Mouse (Mus musculus) brown adipose tissue, adult 24 weeks (tissue): Measurements from ENCODE around the gene Med26. TPM values are rescaled to one million over a fixed set of nuclear protein-coding genes. Genes with fewer than 3 reads are reported as not detected.

ENCODE experiments used
- H3K27ac ChIP-seq: fragments of 200-500 bp; replicated peaks from 2 replicates; pipeline ENCODE4 v1.5.1; 2012; ENCODE audit warnings: low read depth, mild to moderate bottlenecking, low read length
- H3K4me1 ChIP-seq: fragments of 200-500 bp; 2 replicates; pipeline ENCODE4 v1.6.1; 2012; ENCODE audit warnings: low read length, mixed read lengths; ENCODE audit not compliant: control insufficient read depth, insufficient read depth, insufficient read length
- H3K4me3 ChIP-seq: fragments of 200-500 bp; 2 replicates; pipeline ENCODE4 v1.5.1; 2012; ENCODE audit warnings: low read depth, mild to moderate bottlenecking, low read length, moderate library complexity; ENCODE audit not compliant: insufficient read depth
- polyA plus RNA-seq: library from polyadenylated mRNA; stranded (reverse); fragments of >200 nt; gene quantifications from 2 replicates; pipeline ENCODE4 v1.2.4, GENCODE M21; 2012; ENCODE audit not compliant: missing spikeins, insufficient read depth, insufficient read length

The Med26 gene
- polyA plus RNA-seq, 1 experiment: 3.3 TPM

DNA sequence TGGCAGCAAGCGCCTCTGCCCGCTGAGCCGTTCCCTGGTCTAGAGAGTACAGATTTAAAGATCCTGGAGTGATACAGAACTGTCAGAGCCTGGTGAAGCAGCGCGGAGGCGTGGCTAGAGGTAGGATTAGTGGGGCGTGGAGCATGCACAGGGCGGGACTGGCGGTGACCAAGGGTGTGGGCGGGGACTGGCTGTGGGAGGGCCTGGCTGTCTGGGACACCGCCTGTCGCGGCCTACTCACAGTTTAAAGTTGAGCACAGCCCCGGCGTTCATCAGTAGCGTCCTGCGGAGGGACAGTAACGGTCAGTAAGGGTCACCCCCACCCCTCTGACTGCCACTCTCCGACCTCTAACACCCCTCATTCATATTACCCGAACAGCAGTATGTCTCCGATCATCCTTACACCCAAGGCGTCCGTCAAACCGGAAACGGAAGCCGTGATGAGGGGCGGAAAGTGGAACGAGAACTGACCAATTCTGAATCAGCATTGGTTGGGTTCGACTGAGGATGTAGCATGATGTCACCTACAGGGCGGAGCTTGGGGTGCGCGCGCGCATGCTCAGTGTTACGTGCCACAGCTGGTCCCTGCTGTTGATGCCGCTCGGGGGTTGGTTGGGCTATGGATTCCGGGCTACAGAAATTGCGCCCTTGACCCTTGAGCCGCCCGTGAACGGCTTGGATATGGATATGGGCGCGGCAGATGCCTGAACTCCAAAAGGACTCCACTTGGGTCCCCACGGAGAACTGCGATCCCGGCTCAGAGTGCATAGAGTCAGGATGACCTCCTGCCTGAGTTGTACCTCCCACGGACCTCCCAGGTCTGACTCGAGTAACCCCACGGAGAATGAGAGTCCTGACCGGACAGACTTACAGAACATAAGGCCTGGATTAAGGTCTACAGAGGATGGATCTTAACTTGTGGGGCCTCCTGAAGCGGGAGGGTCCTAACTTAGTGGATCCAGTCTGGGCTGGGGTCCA is 22.9 kb upstream of the Med26 start, which contains the start of gene Smim7:
Smim7 (minus strand) TSS at position 456 of the 978 bp plus-strand sequence.
- Histone ChIP-seq H3K4me1 (peaks cover 10% of the 10 kb centered on the region), H3K4me3 (peak within 1 kb of the TSS; percentile 83)

DNA sequence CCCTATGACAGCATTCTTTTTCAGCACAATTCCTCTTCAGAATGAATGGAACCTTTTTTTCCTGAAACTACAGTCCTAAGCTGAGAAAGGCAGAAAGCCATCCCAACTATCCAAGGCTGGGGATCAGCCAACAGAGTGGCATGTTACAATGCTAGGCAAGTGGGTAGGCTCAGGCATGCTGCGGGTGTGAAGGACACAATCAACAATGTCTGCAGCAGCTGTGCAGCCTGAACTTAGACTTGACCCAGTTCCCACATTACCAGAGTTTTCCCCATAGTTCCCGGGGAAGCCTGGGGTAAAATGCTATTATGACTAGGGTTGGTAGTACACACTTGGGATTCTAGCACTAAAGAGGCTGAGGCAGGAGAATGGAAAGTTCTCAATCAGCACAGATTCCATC is 17.9 kb upstream of the Med26 start:
- H3K4me3 ChIP-seq: no peak overlapping the region
- peaks cover 3% of the 10 kb centered on the region for H3K4me1 ChIP-seq
- no peak overlapping the region for H3K27ac ChIP-seq

More for the DNA sequence above, 22.9 kb upstream of the Med26 start, which contains the start of gene Smim7:
- H3K27ac ChIP-seq: peak within 1 kb of the TSS; percentile 97

DNA sequence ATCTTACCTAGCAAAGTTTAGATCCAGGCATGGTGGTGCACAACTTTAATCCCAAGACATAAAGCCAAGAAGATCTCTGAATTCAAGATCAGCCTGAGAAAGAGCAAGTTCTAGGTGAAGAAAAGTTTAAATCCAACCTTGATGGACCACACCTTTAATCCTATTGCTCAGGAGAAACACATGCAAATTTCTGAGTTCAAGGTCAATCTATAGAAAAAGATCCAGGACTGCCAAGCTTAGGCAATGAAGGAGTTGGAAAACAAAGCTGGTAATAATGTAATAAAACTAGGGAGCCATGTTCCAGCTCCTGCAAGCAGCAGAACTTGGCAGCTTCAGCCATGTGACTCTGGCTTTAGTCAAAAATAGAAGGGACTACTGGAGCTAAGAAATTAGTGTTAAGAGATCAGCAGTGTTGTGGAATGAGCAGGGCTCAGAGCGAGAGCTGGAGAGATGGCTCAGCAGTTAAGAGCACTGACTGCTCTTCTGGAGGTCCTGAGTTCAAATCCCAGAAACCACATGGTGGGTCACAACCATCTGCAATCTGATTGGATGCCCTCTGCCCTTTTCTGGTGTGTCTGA is 13.1 kb upstream of the Med26 start:
- H3K4me3 ChIP-seq: no peak overlapping the region
- no peak overlapping the region for H3K27ac ChIP-seq
- no peaks in the 10 kb centered on the region for H3K4me1 ChIP-seq

DNA sequence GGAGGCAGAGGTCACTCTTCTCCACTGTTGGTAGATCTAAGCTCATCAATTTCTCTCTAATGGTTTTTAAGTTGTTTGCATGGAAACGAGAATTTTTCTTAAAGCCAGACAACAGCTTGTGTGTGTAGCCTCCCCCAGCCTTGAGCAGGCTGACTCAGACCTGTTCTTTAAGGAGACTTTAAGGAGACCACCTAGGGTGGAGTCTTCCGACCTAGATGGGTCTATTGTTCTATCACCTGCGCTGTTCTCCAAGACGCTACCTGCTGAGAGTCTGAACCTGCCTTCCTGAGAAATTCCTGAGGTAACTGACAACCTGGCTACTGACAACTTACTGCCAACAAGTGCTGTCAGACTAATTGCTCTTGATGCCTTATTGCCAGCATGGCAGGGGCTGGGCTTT is 7.7 kb upstream of the Med26 start:
- Histone ChIP-seq H3K27ac (no peak overlapping the region), H3K4me3 (no peak overlapping the region), H3K4me1 (no peaks in the 10 kb centered on the region)

DNA sequence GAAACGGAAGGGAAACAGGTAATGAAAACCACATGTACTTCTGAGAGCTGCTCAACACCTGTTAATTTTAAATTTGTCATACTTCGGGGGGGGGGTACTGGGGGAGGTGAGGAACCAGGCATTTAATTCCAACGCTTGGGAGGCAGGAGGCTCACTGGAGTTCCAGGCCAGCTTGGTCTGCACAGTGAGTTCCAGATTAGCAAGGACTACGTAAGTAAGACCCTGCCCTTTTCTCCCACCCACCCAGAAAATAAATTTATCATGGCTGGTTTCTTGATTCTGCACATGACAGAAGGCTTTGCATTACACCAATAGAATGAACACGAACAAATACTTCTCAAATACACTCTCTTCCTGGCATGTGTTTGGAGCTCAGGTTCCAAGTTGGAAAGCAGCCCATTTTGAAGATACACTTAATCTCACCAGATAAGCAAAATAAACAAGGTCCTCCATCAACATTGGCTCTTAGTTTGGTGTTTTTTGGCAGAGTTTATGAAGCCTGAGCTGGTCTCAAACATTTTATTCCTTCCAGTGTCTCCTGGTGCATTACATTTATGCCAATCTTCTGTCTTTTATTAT is 1.3 kb upstream of the Med26 start:
- Histone ChIP-seq H3K4me3 (peak overlapping the region; percentile 85), H3K27ac (0 out of 2 replicates have a peak overlapping the region, but pooled peaks have one; percentile 41), H3K4me1 (peaks cover 7% of the 10 kb centered on the region; the same call in 1 of the 2 replicates)

- H3K4me3 ChIP-seq: peak overlapping the region; percentile 85
- H3K27ac ChIP-seq: peak overlapping the region; percentile 41; the same call in 1 of the 2 replicates
These were observed 709 bp upstream of the Med26 start for GRCm38 (mm10) chr8:72548644-72549313.

DNA sequence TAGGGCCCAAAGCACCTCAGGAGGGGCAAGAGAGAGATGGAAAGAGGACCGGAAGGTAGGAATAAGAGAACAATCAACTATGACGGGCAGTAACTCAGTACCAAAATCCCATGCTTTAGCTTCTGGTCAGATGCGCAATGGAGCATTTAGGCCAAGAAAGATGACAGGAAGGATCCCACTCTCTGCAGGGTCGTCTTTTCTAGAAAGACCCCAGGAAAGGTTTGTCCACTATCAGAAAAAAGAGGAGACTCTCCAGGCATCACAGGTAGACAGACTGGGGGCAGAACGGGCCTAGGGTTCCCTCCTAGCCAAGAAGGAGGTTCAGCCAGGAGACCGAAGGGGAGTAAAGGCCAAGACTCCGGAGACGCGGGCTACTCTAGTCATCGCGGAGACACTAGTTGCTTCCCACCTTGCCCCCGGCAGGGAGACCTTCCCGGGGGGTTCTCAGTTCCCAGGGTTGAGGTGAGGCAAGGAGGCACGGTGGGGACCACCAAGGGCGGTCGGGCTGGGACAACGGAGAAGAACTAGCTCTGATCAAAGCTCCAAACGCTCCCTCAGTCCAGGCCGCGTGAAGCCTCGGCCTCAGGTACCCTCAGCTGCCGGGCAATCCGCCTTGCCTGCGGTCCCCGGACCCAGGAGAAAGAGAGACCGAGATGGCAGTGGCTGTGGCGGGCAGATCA is 808 bp downstream of the Med26 start:
- peak overlapping the region; percentile 91 for H3K4me3 ChIP-seq
- peaks cover 7% of the 10 kb centered on the region; the same call in 1 of the 2 replicates for H3K4me1 ChIP-seq
- no peak overlapping the region for H3K27ac ChIP-seq

More at GRCm38 (mm10) chr8:72548644-72549313, 709 bp upstream of the Med26 start:
- H3K4me1 ChIP-seq: peaks cover 7% of the 10 kb centered on the region; the same call in 1 of the 2 replicates

- Histone ChIP-seq H3K4me3 (no peak overlapping the region), H3K4me1 (peaks cover 4% of the 10 kb centered on the region; the same call in 1 of the 2 replicates)
These were observed 8.8 kb downstream of the Med26 start for GRCm38 (mm10) chr8:72539234-72539633.

DNA sequence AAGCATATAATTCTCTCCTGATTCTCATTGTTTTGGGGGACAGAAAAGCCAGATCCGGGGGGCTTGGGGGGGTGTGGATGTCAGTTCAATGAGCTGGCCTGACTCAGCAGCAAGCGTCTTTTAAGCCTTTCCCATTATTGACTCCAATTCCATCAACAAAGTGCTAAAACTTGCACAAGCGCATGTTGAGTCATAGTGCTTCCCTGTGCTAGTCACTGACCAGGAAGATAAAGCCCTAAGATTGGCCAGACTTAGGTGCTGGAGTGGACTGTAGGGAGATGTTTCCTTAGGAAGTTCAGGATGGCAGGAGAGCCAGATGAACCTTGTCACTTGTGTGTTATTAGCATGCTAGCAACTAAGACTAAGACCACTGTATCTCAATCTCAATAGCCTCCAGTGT is 13.2 kb downstream of the Med26 start:
- H3K4me1 ChIP-seq: peaks cover 6% of the 10 kb centered on the region; the same call in 1 of the 2 replicates
- H3K4me3 ChIP-seq: no peak overlapping the region
- no peak overlapping the region for H3K27ac ChIP-seq

More at GRCm38 (mm10) chr8:72539234-72539633, 8.8 kb downstream of the Med26 start:
- no peak overlapping the region for H3K27ac ChIP-seq

- Histone ChIP-seq H3K4me1 (peaks cover 6% of the 10 kb centered on the region; the same call in 1 of the 2 replicates), H3K27ac (no peak overlapping the region), H3K4me3 (no peak overlapping the region)
These were observed 16.0 kb downstream of the Med26 start for GRCm38 (mm10) chr8:72532103-72532502.

GRCm38 (mm10) chr8:72521888-72522287 is 26.2 kb downstream of the Med26 start:
- H3K27ac ChIP-seq: no peak overlapping the region
- H3K4me1 ChIP-seq: no peaks in the 10 kb centered on the region
- H3K4me3 ChIP-seq: no peak overlapping the region

DNA sequence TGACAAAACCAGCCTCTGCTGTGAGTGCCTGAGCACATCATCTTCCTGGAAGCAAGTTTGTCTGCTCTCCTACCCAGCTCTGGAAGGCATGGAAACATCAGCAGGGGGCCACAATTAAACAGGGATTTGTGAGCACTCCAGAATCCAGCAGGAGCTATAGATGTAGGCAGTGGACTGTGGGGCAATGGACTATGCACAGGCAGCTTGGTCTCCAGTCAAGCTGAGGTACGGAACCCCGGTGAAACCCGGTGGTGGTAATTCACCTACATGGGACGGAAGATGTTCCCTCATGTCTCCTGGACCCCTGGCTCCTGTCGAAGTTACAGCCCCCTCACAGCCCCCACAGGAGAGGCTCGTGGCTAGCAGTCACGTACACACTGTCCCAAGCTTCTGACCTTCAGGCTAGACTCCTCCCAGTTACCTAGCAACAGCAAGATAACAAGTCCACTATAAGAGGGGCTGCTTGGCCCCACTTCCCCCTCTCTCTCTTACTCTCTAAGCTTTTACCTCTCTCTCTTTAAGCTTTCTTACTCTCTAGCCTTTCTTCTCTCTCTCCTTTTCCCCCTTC is 30.6 kb downstream of the Med26 start:
- H3K4me3 ChIP-seq: no peak overlapping the region
- no peak overlapping the region for H3K27ac ChIP-seq
- H3K4me1 ChIP-seq: no peaks in the 10 kb centered on the region

DNA sequence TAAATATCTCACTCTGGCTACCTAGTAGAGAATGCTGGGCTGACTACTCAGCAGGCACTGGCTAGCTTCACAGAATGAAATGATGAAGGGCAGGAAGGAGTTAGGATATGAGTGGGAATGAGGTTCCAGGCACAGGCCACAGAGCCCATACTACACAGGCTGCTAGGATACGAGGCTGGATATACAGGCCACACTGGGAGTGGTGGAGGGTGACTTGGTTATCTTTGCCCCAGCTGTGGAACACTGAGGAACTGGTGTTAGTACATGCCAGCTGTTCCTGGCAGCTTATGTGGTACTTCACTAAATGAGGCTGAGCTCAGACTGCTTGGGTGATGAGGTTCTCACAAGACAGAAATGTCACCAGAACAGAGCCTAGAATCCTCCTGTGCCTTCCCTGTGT is 34.9 kb downstream of the Med26 start:
- no peak overlapping the region for H3K27ac ChIP-seq
- H3K4me3 ChIP-seq: no peak overlapping the region
- no peaks in the 10 kb centered on the region for H3K4me1 ChIP-seq

GRCm38 (mm10) chr8:72512648-72513047 is 35.4 kb downstream of the Med26 start:
- Histone ChIP-seq H3K27ac (peak overlapping the region; percentile 27; the same call in 1 of the 2 replicates), H3K4me1 (no peaks in the 10 kb centered on the region), H3K4me3 (no peak overlapping the region)
